Mouse (Mus musculus) small intestine, adult 2 months (tissue): ENCODE data around the gene Tma7.

Source experiments
- CTCF ChIP-seq: fragments of 200-500 bp; IDR thresholded peaks from 2 replicates; pipeline ENCODE4 v1.5.1; 2012; ENCODE audit warnings: low read depth, mild to moderate bottlenecking, control low read depth, inconsistent platforms, low read length, moderate library complexity, mixed read lengths; ENCODE audit not compliant: insufficient replicate concordance, insufficient read length; ENCODE audit errors: extremely low read depth
- POLR2A ChIP-seq: fragments of 200-500 bp; IDR thresholded peaks from 2 replicates; pipeline ENCODE4 v1.6.1; 2012; ENCODE audit warnings: low read depth, mild to moderate bottlenecking, control low read depth, inconsistent platforms, low read length, moderate library complexity

DNA sequence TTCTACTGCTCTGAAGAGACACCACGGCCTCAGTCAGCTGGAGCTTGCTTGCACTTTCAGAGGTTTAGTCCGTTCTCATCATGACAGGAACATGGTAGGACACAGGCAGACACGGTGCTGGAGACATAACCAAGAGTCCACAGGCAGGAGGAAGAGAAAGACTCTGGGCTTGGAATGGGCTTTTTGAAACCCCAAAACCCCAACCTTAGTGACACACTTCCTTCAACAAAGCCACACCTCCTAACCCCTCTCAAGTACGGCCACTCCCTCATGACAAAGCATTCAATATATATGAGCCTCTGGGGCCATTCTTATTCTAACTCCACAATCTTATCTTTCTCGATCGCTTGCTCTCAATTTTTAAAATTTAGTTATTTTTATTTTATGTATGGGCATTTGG lies 50.0 kb downstream of the Tma7 start:
- TF ChIP-seq CTCF (no peak), POLR2A (no peak)
